In genomic region chr8:11942892-11943332, GRCm38 (mm10) we compare ENCODE assay signal across 9 mouse cellular contexts.
DNase-seq lines count a peak whose midpoint lies in the region; ATAC-seq and TF ChIP-seq lines count a peak whose summit lies in the region.
"Had no signal": no experiment of that assay in that cellular context is flagged by ENCODE, and none has a peak within 500 bp of the region (broad histone marks: within the 10 kb centered on the region; RNA-seq: fewer than 3 reads in every experiment).

No protein-coding gene starts in this region.

- WGBS in embryonic facial prominence, embryonic 14.5 days: 33% methylated on average over 6 of the region's 6 CpGs
- WGBS in hindbrain, embryonic 13.5 days: 23% methylated on average over 6 of the region's 6 CpGs
- 23% methylated on average over 6 of the region's 6 CpGs for WGBS in lung, postnatal 0 days

- H3K4me3 ChIP-seq in ES-Bruce4 (ENCODE audit: low read depth, low read length): no peak overlapping the region
- H3K4me3 ChIP-seq in embryonic facial prominence, embryonic 14.5 days (ENCODE audit: low read depth, low read length): no peak overlapping the region
- H3K4me3 ChIP-seq in hindbrain, embryonic 13.5 days: no peak overlapping the region
- no peak overlapping the region for H3K4me3 ChIP-seq in lung, postnatal 0 days (ENCODE audit: low read depth, low read length)
- H3K4me3 ChIP-seq: heart, embryonic 13.5 days had no signal

- no peak overlapping the region for H3K27ac ChIP-seq in ES-Bruce4 (ENCODE audit: insufficient read depth, low read length)
- H3K27ac ChIP-seq in embryonic facial prominence, embryonic 14.5 days (replicated peaks; ENCODE audit: low read depth, low read length): no peak overlapping the region
- H3K27ac ChIP-seq in hindbrain, embryonic 13.5 days: no peak overlapping the region
- H3K27ac ChIP-seq in lung, postnatal 0 days (ENCODE audit: low read length): no peak overlapping the region
- H3K27ac ChIP-seq: heart, embryonic 13.5 days had no signal

- TF ChIP-seq EP300 in ES-Bruce4 (IDR thresholded peaks at IDR 0.05; ENCODE audit: insufficient read depth, low read depth, low read length): no peak
- TF ChIP-seq EP300 in lung, postnatal 0 days (IDR thresholded peaks at IDR 0.05): no peak

- no peaks in the 10 kb centered on the region for H3K27me3 ChIP-seq in ES-Bruce4 (ENCODE audit: control insufficient read depth, insufficient read depth, low read length, poor library complexity, severe bottlenecking)
- no peaks in the 10 kb centered on the region for H3K27me3 ChIP-seq in embryonic facial prominence, embryonic 14.5 days (replicated peaks; ENCODE audit: control insufficient read depth, insufficient read depth, low read length)
- H3K27me3 ChIP-seq in hindbrain, embryonic 13.5 days: 0 out of 2 replicates have a peak, but pooled peaks cover 7% of the 10 kb centered on the region
- H3K27me3 ChIP-seq in lung, postnatal 0 days (replicated peaks; ENCODE audit: insufficient read depth, low read length): no peaks in the 10 kb centered on the region

- H3K9me3 ChIP-seq in ES-Bruce4 (replicated peaks; ENCODE audit: control insufficient read depth, insufficient read depth, low read length, poor library complexity, severe bottlenecking): no peaks in the 10 kb centered on the region
- no peaks in the 10 kb centered on the region for H3K9me3 ChIP-seq in embryonic facial prominence, embryonic 14.5 days (ENCODE audit: control insufficient read depth, low read length)
- no peaks in the 10 kb centered on the region for H3K9me3 ChIP-seq in hindbrain, embryonic 13.5 days
- no peaks in the 10 kb centered on the region for H3K9me3 ChIP-seq in lung, postnatal 0 days (ENCODE audit: low read length)
- H3K9me3 ChIP-seq: heart, embryonic 13.5 days had no signal

- H3K9ac ChIP-seq in ES-Bruce4 (ENCODE audit: low read depth, poor library complexity, severe bottlenecking): no peak overlapping the region
- H3K9ac ChIP-seq in embryonic facial prominence, embryonic 14.5 days (ENCODE audit: low read depth, low read length): no peak overlapping the region
- no peak overlapping the region for H3K9ac ChIP-seq in hindbrain, embryonic 13.5 days
- H3K9ac ChIP-seq in lung, postnatal 0 days (replicated peaks; ENCODE audit: low read depth): no peak overlapping the region
- H3K9ac ChIP-seq: heart, embryonic 13.5 days had no signal

- TF ChIP-seq POLR2A in ES-Bruce4 (IDR thresholded peaks at IDR 0.05; ENCODE audit: insufficient read depth, low read length): no peak

- peak; percentile 24 to 55 for DNase-seq in adrenal gland, postnatal 36 days
- DNase-seq in embryonic facial prominence, embryonic 14.5 days (ENCODE audit: low spot score): peak; percentile 87
- DNase-seq in layer of hippocampus, adult 9-10 months (ENCODE audit: low spot score): peak; percentile 35
- peak; percentile 84 for DNase-seq in lung, postnatal 0 days (ENCODE audit: low spot score)
- DNase-seq in right cerebral cortex, adult 18-20 months: peak; percentile 50
- DNase-seq in natural killer cell, adult 2 months (ENCODE audit: low spot score in 2 of 2): no peak

- no peaks in the 10 kb centered on the region for H3K36me3 ChIP-seq in ES-Bruce4 (ENCODE audit: control insufficient read depth, insufficient read depth, low read length, poor library complexity, severe bottlenecking)
- H3K36me3 ChIP-seq in embryonic facial prominence, embryonic 14.5 days (ENCODE audit: control insufficient read depth, insufficient read depth, low read length): no peaks in the 10 kb centered on the region
- no peaks in the 10 kb centered on the region for H3K36me3 ChIP-seq in hindbrain, embryonic 13.5 days
- no peaks in the 10 kb centered on the region for H3K36me3 ChIP-seq in lung, postnatal 0 days (ENCODE audit: insufficient read depth, low read length)
- H3K36me3 ChIP-seq: heart, embryonic 13.5 days had no signal

- H3K4me1 ChIP-seq in ES-Bruce4 (ENCODE audit: control insufficient read depth, insufficient read depth, low read length): no peaks in the 10 kb centered on the region
- no peaks in the 10 kb centered on the region for H3K4me1 ChIP-seq in embryonic facial prominence, embryonic 14.5 days (ENCODE audit: control insufficient read depth, insufficient read depth, low read length)
- no peaks in the 10 kb centered on the region for H3K4me1 ChIP-seq in hindbrain, embryonic 13.5 days (replicated peaks)
- no peaks in the 10 kb centered on the region for H3K4me1 ChIP-seq in lung, postnatal 0 days (ENCODE audit: insufficient read depth, low read depth, low read length)
- H3K4me1 ChIP-seq: heart, embryonic 13.5 days had no signal

- TF ChIP-seq CTCF in ES-Bruce4 (IDR thresholded peaks at IDR 0.05; ENCODE audit: low read depth, low read length): peak; percentile 41
- TF ChIP-seq CTCF in lung, postnatal 0 days (IDR thresholded peaks at IDR 0.05): peak; percentile 89

- H3K4me2 ChIP-seq in embryonic facial prominence, embryonic 14.5 days (ENCODE audit: low read depth, low read length): no peak overlapping the region
- no peak overlapping the region for H3K4me2 ChIP-seq in hindbrain, embryonic 13.5 days
- H3K4me2 ChIP-seq in lung, postnatal 0 days (replicated peaks; ENCODE audit: low read depth, low read length): no peak overlapping the region
- H3K4me2 ChIP-seq: heart, embryonic 13.5 days had no signal

- ATAC-seq in embryonic facial prominence, embryonic 14.5 days (ENCODE audit: low read depth): peak; percentile 86
- ATAC-seq in hindbrain, embryonic 13.5 days (ENCODE audit: low FRiP score): peak; percentile 93
- ATAC-seq in lung, postnatal 0 days: peak; percentile 71

Comparison
In these comparisons a context has a peak if more than half of its experiments do, and no peak if none do; other contexts are left out.
1. DNase-seq: peak in adrenal gland, postnatal 36 days (2 of 2), embryonic facial prominence, embryonic 14.5 days (single experiment), layer of hippocampus, adult 9-10 months (single experiment), lung, postnatal 0 days (single experiment) and right cerebral cortex, adult 18-20 months (single experiment); none in natural killer cell, adult 2 months (0 of 2).
2. Peak in every context shown above with its lines, with median percentiles within 50 percentile points of each other: ATAC-seq.